Mouse (Mus musculus): Measurements from ENCODE around the gene Unk.

- TF ChIP-seq POLR2A (IDR thresholded peaks at IDR 0.05; ENCODE audit: borderline replicate concordance, extremely low read depth, insufficient read depth, insufficient read length, poor library complexity, severe bottlenecking) (no peak), CTCF (IDR thresholded peaks at IDR 0.05; ENCODE audit: borderline replicate concordance, extremely low read depth, insufficient read depth, insufficient read length) (peak; percentile 19; the same call in 1 of the 2 replicates)
These were observed 51.0 kb downstream of the Unk start for GRCm38 (mm10) chr11:116081081-116081480.
